Mouse (Mus musculus) stomach, postnatal 0 days (tissue): ENCODE data around the gene Slc13a3. TPM values are rescaled to one million over a fixed set of nuclear protein-coding genes. Genes with fewer than 3 reads are reported as not detected.

Experiments used
- ATAC-seq: fragments of 200-750 bp; cut with Nextera tagmentation; 2 replicates; pipeline ENCODE4 v1.8.0; 2017; ENCODE audit not compliant: low FRiP score, low TSS enrichment
- DNase-seq: peaks from one replicate; pipeline ENCODE4 v3.0.0-alpha.2; 2016; ENCODE audit warnings: low spot score
- H3K27ac ChIP-seq: fragments of 300-500 bp; sonication (generic); replicated peaks from 2 replicates; pipeline ENCODE4 v1.5.1; 2014; ENCODE audit warnings: mild to moderate bottlenecking, control low read depth
- H3K27me3 ChIP-seq: fragments of 300-500 bp; sonication (generic); 2 replicates; pipeline ENCODE4 v1.6.1; 2014; ENCODE audit warnings: low read length; ENCODE audit not compliant: control insufficient read depth, insufficient read depth
- H3K36me3 ChIP-seq: fragments of 300-500 bp; sonication (generic); 2 replicates; pipeline ENCODE4 v1.6.1; 2014; ENCODE audit warnings: low read length, mixed read lengths; ENCODE audit not compliant: control insufficient read depth, insufficient read depth
- H3K4me1 ChIP-seq: fragments of 300-500 bp; sonication (generic); replicated peaks from 2 replicates; pipeline ENCODE4 v1.6.1; 2014; ENCODE audit warnings: antibody characterized with exemption; ENCODE audit not compliant: control insufficient read depth, insufficient read depth
- H3K4me2 ChIP-seq: fragments of 300-500 bp; sonication (generic); replicated peaks from 2 replicates; pipeline ENCODE4 v1.6.1; 2014; ENCODE audit warnings: low read depth, mild to moderate bottlenecking, control low read depth, moderate library complexity
- H3K4me3 ChIP-seq: fragments of 300-500 bp; sonication (generic); 2 replicates; pipeline ENCODE4 v1.5.1; 2014; ENCODE audit warnings: low read depth, low read length, control low read depth
- H3K9ac ChIP-seq: fragments of 300-500 bp; sonication (generic); 2 replicates; pipeline ENCODE4 v1.6.1; 2014; ENCODE audit warnings: mild to moderate bottlenecking, low read length, control low read depth, mixed read lengths
- H3K9me3 ChIP-seq: fragments of 300-500 bp; sonication (generic); 2 replicates; pipeline ENCODE4 v1.6.1; 2016; ENCODE audit warnings: low read length; ENCODE audit not compliant: control insufficient read depth
- CTCF ChIP-seq: IDR thresholded peaks from 2 replicates; pipeline ENCODE4 v1.5.1; 2016; ENCODE audit warnings: antibody characterized with exemption, low read depth, mild to moderate bottlenecking, moderate library complexity
- EP300 ChIP-seq: optimal IDR thresholded peaks from 2 replicates; pipeline ENCODE3; 2016; ENCODE audit warnings: antibody characterized with exemption
- WGBS: fragments of 180-500 bp; shearing (Covaris S2); extraction: QIAGEN DNeasy Blood & Tissue Kit; methylation state at CpG from one replicate; pipeline ENCODE4 v1.1.7; 2014; 5-methylcytosine and 5-hydroxymethylcytosine counted together
- polyA plus RNA-seq: library from polyadenylated mRNA; unstranded; fragments of >200 nt; fragmentation: Nextera tagmentation; extraction: Ambion mirVana; gene quantifications from 2 replicates; pipeline ENCODE4 v1.2.1, GENCODE M21; 2015

Slc13a3 gene
- polyA plus RNA-seq, 1 experiment from 2014 or later: 0.34 TPM

DNA sequence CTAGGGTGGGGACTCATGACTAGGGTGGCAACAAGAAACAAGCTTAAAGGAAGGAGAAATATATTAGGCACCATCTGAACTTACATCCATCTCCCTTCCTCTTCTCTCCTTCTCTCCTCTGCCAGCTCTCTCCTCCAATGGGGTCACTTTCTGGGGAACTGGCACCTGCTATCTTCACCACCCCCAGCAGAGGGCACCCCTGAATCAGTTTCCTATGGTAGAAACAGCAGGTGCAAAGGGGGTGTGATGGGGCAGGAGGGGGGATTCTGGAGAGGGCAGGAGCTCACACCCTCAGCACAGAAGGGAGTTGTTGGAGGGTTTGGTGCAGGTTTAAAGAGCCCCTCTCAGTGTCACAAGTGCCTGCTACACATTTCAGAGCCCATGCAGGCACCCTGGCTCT is 23.2 kb upstream of the Slc13a3 start:
- peak; percentile 72 for TF ChIP-seq CTCF
- TF ChIP-seq EP300: no peak
- no peaks in the 10 kb centered on the region for H3K9me3 ChIP-seq
- H3K27me3 ChIP-seq: no peaks in the 10 kb centered on the region
- ATAC-seq (no peak), DNase-seq (peak; percentile 72)
- H3K4me2 ChIP-seq: no peak overlapping the region
- no peaks in the 10 kb centered on the region; the same call in 1 of the 2 replicates for H3K4me1 ChIP-seq
- no peak overlapping the region for H3K4me3 ChIP-seq
- no peaks in the 10 kb centered on the region for H3K36me3 ChIP-seq
- no peak overlapping the region for H3K9ac ChIP-seq
- H3K27ac ChIP-seq: no peak overlapping the region

DNA sequence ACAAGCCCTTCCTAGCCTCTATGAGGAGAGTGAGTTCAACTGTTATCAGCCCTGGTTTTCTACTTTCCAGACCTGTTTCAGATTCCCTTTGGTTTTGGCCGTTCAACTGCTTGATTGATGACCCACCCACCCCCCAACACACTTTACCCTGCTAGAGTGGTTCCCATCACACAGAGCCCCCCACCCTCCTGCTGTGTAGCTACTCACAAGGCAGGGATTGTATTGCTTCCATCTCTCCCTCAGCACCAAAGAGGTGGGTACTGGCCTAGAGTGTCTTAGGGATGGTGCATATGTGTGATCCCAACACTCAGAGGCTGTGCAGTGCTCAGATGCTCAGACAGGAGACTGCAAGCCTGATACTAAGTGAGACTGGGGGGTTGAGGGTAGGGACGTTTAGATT is 21.5 kb upstream of the Slc13a3 start:
- no peaks in the 10 kb centered on the region; the same call in 1 of the 2 replicates for H3K4me1 ChIP-seq
- peaks cover 3% of the 10 kb centered on the region; the same call in 1 of the 2 replicates for H3K36me3 ChIP-seq
- TF ChIP-seq EP300 (no peak), CTCF (no peak)
- no peak overlapping the region for H3K4me3 ChIP-seq
- H3K27me3 ChIP-seq: no peaks in the 10 kb centered on the region
- DNase-seq: no peak
- H3K9me3 ChIP-seq: no peaks in the 10 kb centered on the region
- no peak overlapping the region for H3K27ac ChIP-seq
- ATAC-seq: no peak
- WGBS: 28% methylated on average over 2 of the region's 2 CpGs
- H3K4me2 ChIP-seq: no peak overlapping the region
- no peak overlapping the region for H3K9ac ChIP-seq

DNA sequence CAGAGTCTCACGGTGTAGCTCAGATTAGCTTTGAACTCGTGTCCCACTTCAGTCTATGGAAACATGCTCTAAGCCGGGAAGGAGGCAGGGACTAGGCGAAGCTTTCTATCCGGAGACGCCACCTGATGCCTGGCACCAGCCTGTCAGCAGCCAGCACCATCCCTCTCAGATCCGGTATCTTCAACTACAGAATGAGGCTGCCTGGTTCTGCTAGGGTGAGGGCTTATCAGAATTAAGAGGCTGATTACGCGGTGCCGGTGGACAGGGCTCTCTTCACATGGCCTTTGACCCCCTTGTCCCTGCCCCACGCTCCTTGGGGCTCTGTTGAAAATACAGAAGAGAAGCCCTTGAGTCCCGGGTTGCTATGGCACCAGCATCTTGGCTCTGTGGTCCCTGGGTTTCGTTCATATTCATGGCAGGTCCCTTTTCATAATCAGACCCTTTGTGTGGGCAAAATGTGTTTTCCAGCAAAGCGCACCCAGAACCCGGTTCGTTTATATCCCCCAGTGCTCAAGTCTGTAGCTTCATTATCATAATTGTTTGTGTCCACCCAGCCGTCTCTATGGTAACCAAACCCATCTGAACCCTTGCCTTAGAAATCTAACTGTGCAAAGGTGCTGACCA is 20.7 kb upstream of the Slc13a3 start:
- Histone ChIP-seq H3K4me1 (no peaks in the 10 kb centered on the region; the same call in 1 of the 2 replicates), H3K27me3 (no peaks in the 10 kb centered on the region), H3K4me3 (peak overlapping the region; percentile 60), H3K27ac (no peak overlapping the region), H3K9ac (peak overlapping the region; percentile 79), H3K4me2 (peak overlapping the region; percentile 67), H3K36me3 (peaks cover 7% of the 10 kb centered on the region; the same call in 1 of the 2 replicates), H3K9me3 (no peaks in the 10 kb centered on the region)
- TF ChIP-seq CTCF (no peak), EP300 (no peak)
- WGBS: 25% methylated on average over 17 of the region's 17 CpGs
- ATAC-seq (no peak; the same call in 1 of the 2 replicates), DNase-seq (no peak)

DNA sequence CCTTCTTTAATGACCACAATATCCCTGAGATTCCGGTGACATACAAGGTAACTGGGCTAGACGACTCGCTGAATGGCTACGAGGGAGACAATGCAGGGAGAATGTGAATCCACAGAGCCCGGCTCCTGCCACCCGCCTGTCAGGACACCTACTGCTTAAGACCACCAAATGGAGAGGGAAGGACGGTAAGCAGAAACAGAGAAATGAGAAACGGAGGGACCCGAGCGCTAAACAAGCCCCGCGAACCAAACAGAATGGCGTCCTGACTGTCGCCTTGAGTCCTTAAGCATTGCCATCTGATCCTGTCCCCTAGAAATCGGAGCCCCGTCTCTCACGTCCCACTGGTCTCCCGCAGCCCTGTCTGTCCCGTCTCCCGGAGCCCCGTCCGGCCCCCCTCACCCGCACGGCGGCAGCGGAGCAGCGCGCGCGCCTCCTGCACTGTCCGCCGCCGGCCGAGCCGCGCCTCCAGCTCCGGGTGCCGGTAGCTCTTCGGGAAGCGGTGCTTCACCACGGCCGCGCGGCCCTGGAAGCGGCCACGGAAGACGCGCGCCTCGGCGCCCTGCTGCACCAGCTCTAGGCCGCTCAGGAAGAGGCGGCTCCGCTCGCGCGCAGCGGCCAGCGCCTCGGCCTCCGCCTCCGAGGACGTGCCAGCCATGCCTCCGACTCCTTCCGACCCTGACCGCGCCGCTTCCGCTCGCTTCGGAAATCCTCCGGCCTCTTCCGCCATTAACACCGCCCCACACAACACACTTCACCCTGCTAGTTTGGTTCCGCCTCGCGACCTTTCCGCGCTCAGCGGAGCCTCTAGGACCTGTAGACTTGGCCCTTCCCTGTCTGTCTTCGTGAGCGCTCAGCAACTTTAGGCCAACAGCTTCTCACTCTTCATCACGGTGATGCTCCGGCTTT is 19.9 kb upstream of the Slc13a3 start, which contains the start of gene Trp53rka:
TSS of gene Trp53rka (minus strand) at position 677 of the 906 bp plus-strand sequence.
- peak within 1 kb of the TSS; percentile 83 for H3K27ac ChIP-seq
- H3K4me2 ChIP-seq: peak within 1 kb of the TSS; percentile 67
- peak within 1 kb of the TSS; percentile 60 for H3K4me3 ChIP-seq
- DNase-seq (peak; percentile 86), ATAC-seq (peak; percentile 89)
- under 1% methylated on average over 71 of the region's 84 CpGs for WGBS
- no peak for TF ChIP-seq CTCF
- TF ChIP-seq EP300: no peak
- no peaks in the 10 kb centered on the region for H3K27me3 ChIP-seq
- no peaks in the 10 kb centered on the region; the same call in 1 of the 2 replicates for H3K4me1 ChIP-seq
- no peaks in the 10 kb centered on the region for H3K9me3 ChIP-seq
- peaks cover 7% of the 10 kb centered on the region; the same call in 1 of the 2 replicates for H3K36me3 ChIP-seq
- peak within 1 kb of the TSS; percentile 79 for H3K9ac ChIP-seq

DNA sequence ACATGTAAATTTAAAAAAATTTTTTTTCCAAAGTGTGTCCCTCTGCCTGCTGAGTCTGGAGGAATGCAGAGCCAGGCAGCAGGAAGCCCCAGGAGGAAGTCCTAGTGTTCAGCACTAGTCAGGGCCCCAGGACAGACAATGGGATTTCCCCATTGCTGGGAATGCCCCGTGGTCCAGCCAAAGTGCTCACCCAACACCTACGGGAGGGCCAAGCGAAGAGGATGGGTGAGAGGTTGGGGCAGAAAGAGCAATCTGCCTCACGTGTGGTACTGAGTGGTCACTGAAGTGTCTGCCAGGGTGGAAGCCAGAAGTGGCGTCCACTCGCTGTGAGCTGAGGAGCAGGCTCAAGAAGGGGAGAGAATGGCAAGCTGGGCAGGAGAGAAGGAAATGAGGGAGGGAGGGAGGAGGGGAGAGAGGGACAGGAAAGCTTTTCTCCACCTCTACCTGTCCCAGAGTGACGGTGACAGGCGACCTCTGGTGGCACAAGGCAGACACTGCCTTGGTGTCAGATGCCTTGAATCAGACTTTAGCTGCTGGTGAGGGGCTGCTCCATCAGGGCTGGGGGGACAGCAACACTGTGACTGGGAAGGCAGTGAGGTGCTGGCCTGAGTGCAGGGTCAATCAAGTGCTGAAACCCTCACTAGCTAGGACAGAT is 14.0 kb upstream of the Slc13a3 start:
- DNase-seq: peak; percentile 68
- Histone ChIP-seq H3K4me3 (no peak overlapping the region), H3K27ac (no peak overlapping the region), H3K9me3 (no peaks in the 10 kb centered on the region), H3K4me2 (no peak overlapping the region), H3K4me1 (no peaks in the 10 kb centered on the region), H3K36me3 (peaks cover 7% of the 10 kb centered on the region; the same call in 1 of the 2 replicates), H3K27me3 (no peaks in the 10 kb centered on the region), H3K9ac (0 out of 2 replicates have a peak overlapping the region, but pooled peaks have one; percentile 1)
- 24% methylated on average over 8 of the region's 8 CpGs for WGBS
- ATAC-seq: peak; percentile 30
- TF ChIP-seq CTCF (peak; percentile 94), EP300 (no peak)
